Mouse (Mus musculus) kidney, postnatal 10 days (tissue): ENCODE results near the gene Myl12a.

Source experiments
- DNase-seq: peaks from one replicate; pipeline ENCODE4 v3.0.0; 2021; ENCODE audit warnings: mixed read lengths

Gene Myl12a

GRCm38 (mm10) chr17:71009751-71010150, 7.1 kb upstream of the Myl12a start:
- no peak for DNase-seq

- no peak for DNase-seq
Observed at GRCm38 (mm10) chr17:71008676-71009075, 6.0 kb upstream of the Myl12a start.

- DNase-seq: no peak
Observed at GRCm38 (mm10) chr17:71006976-71007375, 4.3 kb upstream of the Myl12a start.

GRCm38 (mm10) chr17:71004186-71004960, 1.7 kb upstream of the Myl12a start:
- no peak for DNase-seq

GRCm38 (mm10) chr17:71003721-71004120, 1.0 kb upstream of the Myl12a start:
- no peak for DNase-seq

GRCm38 (mm10) chr17:71003112-71003511, 434 bp upstream of the Myl12a start:
- no peak for DNase-seq

- DNase-seq: peak; percentile 100
Observed at GRCm38 (mm10) chr17:71002081-71002743, 466 bp downstream of the Myl12a start, which contains the start of gene Myom1. Gene Myom1, plus strand, starts transcription at chr17:71002633.

GRCm38 (mm10) chr17:71001699-71002080, 988 bp downstream of the Myl12a start:
- DNase-seq: peak; percentile 72

GRCm38 (mm10) chr17:71001067-71001466, 1.6 kb downstream of the Myl12a start:
- no peak for DNase-seq

- DNase-seq: no peak
Observed at GRCm38 (mm10) chr17:71000255-71000654, 2.4 kb downstream of the Myl12a start.

- no peak for DNase-seq
Observed at GRCm38 (mm10) chr17:70999187-70999586, 3.5 kb downstream of the Myl12a start.

- no peak for DNase-seq
Observed at GRCm38 (mm10) chr17:70998400-70998975, 4.2 kb downstream of the Myl12a start.

GRCm38 (mm10) chr17:70997836-70998235, 4.8 kb downstream of the Myl12a start:
- DNase-seq: no peak

- DNase-seq: no peak
Observed at GRCm38 (mm10) chr17:70995551-70995950, 7.1 kb downstream of the Myl12a start.

GRCm38 (mm10) chr17:70994671-70995070, 8.0 kb downstream of the Myl12a start:
- DNase-seq: no peak

GRCm38 (mm10) chr17:70993385-70993807, 9.3 kb downstream of the Myl12a start:
- no peak for DNase-seq

- no peak for DNase-seq
Observed at GRCm38 (mm10) chr17:70992662-70993061, 10.0 kb downstream of the Myl12a start.

GRCm38 (mm10) chr17:70991706-70992625, 10.7 kb downstream of the Myl12a start:
- peak; percentile 60 for DNase-seq

GRCm38 (mm10) chr17:70990403-70991303, 12.0 kb downstream of the Myl12a start:
- DNase-seq: peak; percentile 92

GRCm38 (mm10) chr17:70989991-70990390, 12.7 kb downstream of the Myl12a start:
- DNase-seq: peak; percentile 63

GRCm38 (mm10) chr17:70989430-70989829, 13.2 kb downstream of the Myl12a start:
- DNase-seq: no peak

- peak; percentile 39 for DNase-seq
Observed at GRCm38 (mm10) chr17:70988337-70988767, 14.3 kb downstream of the Myl12a start.
